Mouse (Mus musculus) liver, postnatal 0 days (tissue): ENCODE measurements around the gene Podn.

Experiments
- CTCF ChIP-seq: sonication (generic); IDR thresholded peaks from 2 replicates; pipeline ENCODE4 v1.5.1; 2016; ENCODE audit warnings: antibody characterized with exemption, low read depth
- EP300 ChIP-seq: IDR thresholded peaks from 2 replicates; pipeline ENCODE4 v1.6.1; 2016; ENCODE audit warnings: antibody characterized with exemption, low read depth, mild to moderate bottlenecking

GRCm38 (mm10) chr4:108124104-108124503 lies 27.9 kb upstream of the Podn start:
- TF ChIP-seq CTCF (no peak), EP300 (no peak)
